Mouse (Mus musculus) small intestine, adult 2 months (tissue): ENCODE measurements around the gene Stat5b. TPM values are rescaled to one million over a fixed set of nuclear protein-coding genes. Genes with fewer than 3 reads are reported as not detected.

ENCODE experiments used
- H3K27ac ChIP-seq: fragments of 200-500 bp; 2 replicates; pipeline ENCODE4 v1.5.1; 2012; ENCODE audit warnings: low read depth, low read length, control low read depth, inconsistent platforms; ENCODE audit not compliant: insufficient read depth
- H3K27me3 ChIP-seq: fragments of 200-500 bp; 2 replicates; pipeline ENCODE4 v1.6.1; 2012; ENCODE audit warnings: mild to moderate bottlenecking, moderate library complexity, low read length, inconsistent platforms; ENCODE audit not compliant: control insufficient read depth, insufficient read depth
- H3K36me3 ChIP-seq: fragments of 200-500 bp; 2 replicates; pipeline ENCODE4 v1.6.1; 2012; ENCODE audit warnings: mild to moderate bottlenecking, low read length, control low read depth, inconsistent platforms; ENCODE audit not compliant: control insufficient read depth, insufficient read depth
- H3K4me1 ChIP-seq: fragments of 200-500 bp; 2 replicates; pipeline ENCODE4 v1.6.1; 2012; ENCODE audit warnings: low read length, inconsistent platforms, mixed read lengths; ENCODE audit not compliant: control insufficient read depth, insufficient read depth, insufficient read length
- H3K4me3 ChIP-seq: fragments of 200-500 bp; 2 replicates; pipeline ENCODE4 v1.5.1; 2012; ENCODE audit warnings: low read depth, mild to moderate bottlenecking, control low read depth, inconsistent platforms, low read length, moderate library complexity
- CTCF ChIP-seq: fragments of 200-500 bp; IDR thresholded peaks from 2 replicates; pipeline ENCODE4 v1.5.1; 2012; ENCODE audit warnings: low read depth, mild to moderate bottlenecking, control low read depth, inconsistent platforms, low read length, moderate library complexity, mixed read lengths; ENCODE audit not compliant: insufficient replicate concordance, insufficient read length; ENCODE audit errors: extremely low read depth
- POLR2A ChIP-seq: fragments of 200-500 bp; IDR thresholded peaks from 2 replicates; pipeline ENCODE4 v1.6.1; 2012; ENCODE audit warnings: low read depth, mild to moderate bottlenecking, control low read depth, inconsistent platforms, low read length, moderate library complexity
- WGBS: fragments of 180-500 bp; shearing (Covaris S2); methylation state at CpG from one replicate; pipeline ENCODE4 v1.1.7; 2018; 5-methylcytosine and 5-hydroxymethylcytosine counted together
- polyA plus RNA-seq: library from polyadenylated mRNA; depleted of rRNA; stranded (reverse); fragments of >200 nt; gene quantifications from 2 replicates; pipeline ENCODE4 v1.2.3, GENCODE M21; 2012; rRNA removed

The Stat5b gene
- polyA plus RNA-seq: 9.6 and 10.8 TPM in 2 replicates

- TF ChIP-seq CTCF (no peak), POLR2A (peak; percentile 63)
- H3K4me3 ChIP-seq: peak within 1 kb of the TSS; percentile 79
- H3K27me3 ChIP-seq: no peaks in the 10 kb centered on the region
- 1% methylated on average over 103 of the region's 104 CpGs for WGBS
- H3K27ac ChIP-seq: peak within 1 kb of the TSS; percentile 40
- peaks cover 5% of the 10 kb centered on the region; the same call in 1 of the 2 replicates for H3K4me1 ChIP-seq
- H3K36me3 ChIP-seq: no peaks in the 10 kb centered on the region
These were observed at the start of gene Stat5b for GRCm38 (mm10) chr11:100850038-100850777. Stat5b (minus strand) TSS chr11:100850724.

GRCm38 (mm10) chr11:100898441-100899199, 48.1 kb upstream of the Stat5b start:
- Histone ChIP-seq H3K4me3 (no peak overlapping the region), H3K36me3 (peaks cover 68% of the 10 kb centered on the region), H3K27ac (0 out of 2 replicates have a peak overlapping the region, but pooled peaks have one; percentile 3), H3K27me3 (no peaks in the 10 kb centered on the region), H3K4me1 (no peaks in the 10 kb centered on the region)
- TF ChIP-seq POLR2A (no peak), CTCF (no peak)
- 89% methylated on average over 16 of the region's 16 CpGs for WGBS

- 59% methylated on average over 7 of the region's 7 CpGs for WGBS
- Histone ChIP-seq H3K4me3 (no peak overlapping the region), H3K27ac (0 out of 2 replicates have a peak overlapping the region, but pooled peaks have one; percentile 3), H3K36me3 (peaks cover 69% of the 10 kb centered on the region), H3K4me1 (no peaks in the 10 kb centered on the region), H3K27me3 (no peaks in the 10 kb centered on the region)
- TF ChIP-seq CTCF (no peak), POLR2A (no peak)
These were observed 47.0 kb upstream of the Stat5b start for GRCm38 (mm10) chr11:100897294-100898231.

GRCm38 (mm10) chr11:100896078-100896477, 45.6 kb upstream of the Stat5b start:
- H3K27ac ChIP-seq: no peak overlapping the region
- no peak overlapping the region for H3K4me3 ChIP-seq
- TF ChIP-seq CTCF (no peak), POLR2A (no peak)
- no peaks in the 10 kb centered on the region for H3K27me3 ChIP-seq
- peaks cover 72% of the 10 kb centered on the region for H3K36me3 ChIP-seq
- WGBS: 80% methylated on average over 10 of the region's 10 CpGs
- H3K4me1 ChIP-seq: no peaks in the 10 kb centered on the region

GRCm38 (mm10) chr11:100894146-100894918, 43.8 kb upstream of the Stat5b start:
- TF ChIP-seq CTCF (no peak), POLR2A (no peak)
- Histone ChIP-seq H3K36me3 (peaks cover 77% of the 10 kb centered on the region), H3K4me3 (no peak overlapping the region), H3K27ac (no peak overlapping the region), H3K4me1 (no peaks in the 10 kb centered on the region), H3K27me3 (no peaks in the 10 kb centered on the region)
- WGBS: 86% methylated on average over 9 of the region's 9 CpGs

GRCm38 (mm10) chr11:100893482-100893881, 43.0 kb upstream of the Stat5b start:
- H3K4me3 ChIP-seq: no peak overlapping the region
- 15% methylated on average over 9 of the region's 9 CpGs for WGBS
- H3K27ac ChIP-seq: no peak overlapping the region
- H3K4me1 ChIP-seq: no peaks in the 10 kb centered on the region
- no peaks in the 10 kb centered on the region for H3K27me3 ChIP-seq
- TF ChIP-seq CTCF: peak; percentile 100
- no peak for TF ChIP-seq POLR2A
- peaks cover 76% of the 10 kb centered on the region for H3K36me3 ChIP-seq
